Mouse (Mus musculus) erythroblast, embryonic 14.5 days (primary cell): ENCODE measurements around the gene Met.

ENCODE experiments used
- GATA1 ChIP-seq: IDR thresholded peaks from 2 replicates; pipeline ENCODE4 v1.6.1; 2012; ENCODE audit warnings: low read length, inconsistent platforms, mixed read lengths
- TAL1 ChIP-seq: IDR thresholded peaks from 3 replicates; pipeline ENCODE4 v1.6.1; 2012; ENCODE audit warnings: low read length, inconsistent platforms, mixed read lengths

GRCm38 (mm10) chr6:17464281-17465025 lies 853 bp downstream of the Met start:
- no peak for TF ChIP-seq TAL1
- TF ChIP-seq GATA1, result no peak
